Mouse (Mus musculus) large intestine, adult 2 months (tissue): ENCODE results near the gene Slc43a2. TPM values are rescaled to one million over a fixed set of nuclear protein-coding genes. Genes with fewer than 3 reads are reported as not detected.

Source experiments
- polyA plus RNA-seq: library from polyadenylated mRNA; depleted of rRNA; stranded (reverse); fragments of >200 nt; gene quantifications from 2 replicates; pipeline ENCODE4 v1.2.3, GENCODE M21; 2012; rRNA removed

Gene Slc43a2
- polyA plus RNA-seq, 1 experiment: 122 TPM

Other genes with a start within 250 kb of the Slc43a2 start
- gene Rpa1, start 183.4 kb upstream of the Slc43a2 start, polyA plus RNA-seq: 16.4 and 18.6 TPM in 2 replicates
- 1.6 and 2.4 TPM in 2 replicates for gene Smyd4, start 183.3 kb upstream of the Slc43a2 start, polyA plus RNA-seq
- gene Serpinf1, start 109.0 kb upstream of the Slc43a2 start, polyA plus RNA-seq: 12.0 and 12.7 TPM in 2 replicates
- gene Serpinf2, start 92.1 kb upstream of the Slc43a2 start, polyA plus RNA-seq: 2.8 and 3.8 TPM in 2 replicates
- 9.4 and 10.8 TPM in 2 replicates for gene Wdr81, start 77.0 kb upstream of the Slc43a2 start, polyA plus RNA-seq
- 20.6 and 48.3 TPM in 2 replicates for gene Tlcd2, start 70.0 kb upstream of the Slc43a2 start, polyA plus RNA-seq
- 51.2 and 77.9 TPM in 2 replicates for gene Prpf8, start 44.9 kb upstream of the Slc43a2 start, polyA plus RNA-seq
- 8.9 and 11.3 TPM in 2 replicates for gene Rilp, start 21.6 kb upstream of the Slc43a2 start, polyA plus RNA-seq
- 3.8 and 5.9 TPM in 2 replicates for gene Scarf1, start 18.2 kb upstream of the Slc43a2 start, polyA plus RNA-seq
- gene Pitpna, start 56.4 kb downstream of the Slc43a2 start, polyA plus RNA-seq: 168 and 190 TPM in 2 replicates
- gene Inpp5k, start 99.3 kb downstream of the Slc43a2 start, polyA plus RNA-seq: 28.0 and 39.4 TPM in 2 replicates
- gene Myo1c, start 118.8 kb downstream of the Slc43a2 start, polyA plus RNA-seq: 37.4 and 47.2 TPM in 2 replicates
- 30.5 and 39.8 TPM in 2 replicates for gene Crk, start 147.6 kb downstream of the Slc43a2 start, polyA plus RNA-seq
- 162 and 172 TPM in 2 replicates for gene Ywhae, start 201.2 kb downstream of the Slc43a2 start, polyA plus RNA-seq